Mouse (Mus musculus): ENCODE data around the gene Cdh1. TPM values are rescaled to one million over a fixed set of nuclear protein-coding genes. Genes with fewer than 3 reads are reported as not detected.

The Cdh1 gene
- polyA plus RNA-seq, 1 experiment from 2014 or later = 11.9 TPM

GRCm38 (mm10) chr8:106687479-106687878 is 84.3 kb downstream of the Cdh1 start:
- H3K4me2 ChIP-seq (ENCODE audit: low read depth, low read length) = no peak overlapping the region
- peaks cover 4% of the 10 kb centered on the region; the same call in 1 of the 2 replicates for H3K36me3 ChIP-seq (ENCODE audit: control insufficient read depth, insufficient read depth)
- WGBS = 6% methylated on average over 4 of the region's 4 CpGs
- H3K27me3 ChIP-seq (ENCODE audit: control insufficient read depth, insufficient read depth, low read length) = no peaks in the 10 kb centered on the region
- H3K4me3 ChIP-seq (ENCODE audit: low read length) = no peak overlapping the region
- no peaks in the 10 kb centered on the region for H3K9me3 ChIP-seq (replicated peaks; ENCODE audit: control insufficient read depth, low read length)
- ATAC-seq (replicated peaks; ENCODE audit: extremely low read depth, insufficient read depth, low FRiP score) = no peak
- no peak overlapping the region for H3K27ac ChIP-seq (ENCODE audit: low read length)
- no peak overlapping the region for H3K9ac ChIP-seq (ENCODE audit: low read length)
- H3K4me1 ChIP-seq (ENCODE audit: control insufficient read depth, insufficient read depth, low read length) = no peaks in the 10 kb centered on the region

GRCm38 (mm10) chr8:106697748-106698248 is 94.6 kb downstream of the Cdh1 start:
- no peak for ATAC-seq (replicated peaks; ENCODE audit: extremely low read depth, insufficient read depth, low FRiP score)
- H3K4me2 ChIP-seq (ENCODE audit: low read depth, low read length) = no peak overlapping the region
- H3K9me3 ChIP-seq (replicated peaks; ENCODE audit: control insufficient read depth, low read length) = no peaks in the 10 kb centered on the region
- no peaks in the 10 kb centered on the region for H3K27me3 ChIP-seq (ENCODE audit: control insufficient read depth, insufficient read depth, low read length)
- peaks cover 25% of the 10 kb centered on the region for H3K36me3 ChIP-seq (ENCODE audit: control insufficient read depth, insufficient read depth)
- no peak overlapping the region for H3K27ac ChIP-seq (ENCODE audit: low read length)
- WGBS = 57% methylated on average over 3 of the region's 3 CpGs
- no peaks in the 10 kb centered on the region for H3K4me1 ChIP-seq (ENCODE audit: control insufficient read depth, insufficient read depth, low read length)
- H3K9ac ChIP-seq (ENCODE audit: low read length) = no peak overlapping the region
- no peak overlapping the region for H3K4me3 ChIP-seq (ENCODE audit: low read length)

GRCm38 (mm10) chr8:106699588-106699987 is 96.4 kb downstream of the Cdh1 start:
- no peak overlapping the region for H3K27ac ChIP-seq (ENCODE audit: low read length)
- WGBS = 69% methylated on average over 5 of the region's 5 CpGs
- no peak overlapping the region for H3K9ac ChIP-seq (ENCODE audit: low read length)
- H3K27me3 ChIP-seq (ENCODE audit: control insufficient read depth, insufficient read depth, low read length) = no peaks in the 10 kb centered on the region
- no peak overlapping the region for H3K4me3 ChIP-seq (ENCODE audit: low read length)
- H3K9me3 ChIP-seq (replicated peaks; ENCODE audit: control insufficient read depth, low read length) = no peaks in the 10 kb centered on the region
- no peak for ATAC-seq (replicated peaks; ENCODE audit: extremely low read depth, insufficient read depth, low FRiP score)
- H3K4me1 ChIP-seq (ENCODE audit: control insufficient read depth, insufficient read depth, low read length) = peaks cover 3% of the 10 kb centered on the region; the same call in 1 of the 2 replicates
- H3K4me2 ChIP-seq (ENCODE audit: low read depth, low read length) = no peak overlapping the region
- peaks cover 24% of the 10 kb centered on the region for H3K36me3 ChIP-seq (ENCODE audit: control insufficient read depth, insufficient read depth)

GRCm38 (mm10) chr8:106700131-106700530 is 97.0 kb downstream of the Cdh1 start:
- Histone ChIP-seq H3K36me3 (ENCODE audit: control insufficient read depth, insufficient read depth) (peaks cover 24% of the 10 kb centered on the region), H3K9ac (ENCODE audit: low read length) (no peak overlapping the region), H3K27ac (ENCODE audit: low read length) (no peak overlapping the region), H3K4me2 (ENCODE audit: low read depth, low read length) (no peak overlapping the region), H3K9me3 (replicated peaks; ENCODE audit: control insufficient read depth, low read length) (no peaks in the 10 kb centered on the region), H3K4me3 (ENCODE audit: low read length) (no peak overlapping the region), H3K4me1 (ENCODE audit: control insufficient read depth, insufficient read depth, low read length) (peaks cover 5% of the 10 kb centered on the region), H3K27me3 (ENCODE audit: control insufficient read depth, insufficient read depth, low read length) (no peaks in the 10 kb centered on the region)
- WGBS = 86% methylated on average over 6 of the region's 6 CpGs
- ATAC-seq (replicated peaks; ENCODE audit: extremely low read depth, insufficient read depth, low FRiP score) = no peak

GRCm38 (mm10) chr8:106701360-106701759 is 98.2 kb downstream of the Cdh1 start:
- Histone ChIP-seq H3K9me3 (replicated peaks; ENCODE audit: control insufficient read depth, low read length) (no peaks in the 10 kb centered on the region), H3K27ac (ENCODE audit: low read length) (no peak overlapping the region), H3K27me3 (ENCODE audit: control insufficient read depth, insufficient read depth, low read length) (no peaks in the 10 kb centered on the region), H3K4me1 (ENCODE audit: control insufficient read depth, insufficient read depth, low read length) (peaks cover 8% of the 10 kb centered on the region), H3K9ac (ENCODE audit: low read length) (no peak overlapping the region), H3K36me3 (ENCODE audit: control insufficient read depth, insufficient read depth) (peaks cover 24% of the 10 kb centered on the region), H3K4me2 (ENCODE audit: low read depth, low read length) (no peak overlapping the region), H3K4me3 (ENCODE audit: low read length) (no peak overlapping the region)
- ATAC-seq (replicated peaks; ENCODE audit: extremely low read depth, insufficient read depth, low FRiP score) = no peak
- 75% methylated on average over 3 of the region's 3 CpGs for whole genome bisulfite sequencing

GRCm38 (mm10) chr8:106704199-106704900 is 101.2 kb downstream of the Cdh1 start:
- H3K27ac ChIP-seq (ENCODE audit: low read length) = peak overlapping the region; percentile 90
- peaks cover 11% of the 10 kb centered on the region for H3K36me3 ChIP-seq (ENCODE audit: control insufficient read depth, insufficient read depth)
- peaks cover 8% of the 10 kb centered on the region for H3K4me1 ChIP-seq (ENCODE audit: control insufficient read depth, insufficient read depth, low read length)
- no peak overlapping the region for H3K4me3 ChIP-seq (ENCODE audit: low read length)
- peak; percentile 38 for ATAC-seq (replicated peaks; ENCODE audit: extremely low read depth, insufficient read depth, low FRiP score)
- no peaks in the 10 kb centered on the region for H3K9me3 ChIP-seq (replicated peaks; ENCODE audit: control insufficient read depth, low read length)
- H3K4me2 ChIP-seq (ENCODE audit: low read depth, low read length) = no peak overlapping the region
- H3K9ac ChIP-seq (ENCODE audit: low read length) = no peak overlapping the region
- 67% methylated on average over 9 of the region's 9 CpGs for WGBS
- H3K27me3 ChIP-seq (ENCODE audit: control insufficient read depth, insufficient read depth, low read length) = no peaks in the 10 kb centered on the region

GRCm38 (mm10) chr8:106704901-106705321 is 101.8 kb downstream of the Cdh1 start:
- no peak overlapping the region for H3K9ac ChIP-seq (ENCODE audit: low read length)
- H3K27ac ChIP-seq (ENCODE audit: low read length) = peak overlapping the region; percentile 90
- H3K9me3 ChIP-seq (replicated peaks; ENCODE audit: control insufficient read depth, low read length) = no peaks in the 10 kb centered on the region
- 0 out of 2 replicates have a peak overlapping the region, but pooled peaks have one; percentile 4 for H3K4me2 ChIP-seq (ENCODE audit: low read depth, low read length)
- no peak overlapping the region for H3K4me3 ChIP-seq (ENCODE audit: low read length)
- no peaks in the 10 kb centered on the region for H3K27me3 ChIP-seq (ENCODE audit: control insufficient read depth, insufficient read depth, low read length)
- 22% methylated on average over 9 of the region's 9 CpGs for WGBS
- H3K4me1 ChIP-seq (ENCODE audit: control insufficient read depth, insufficient read depth, low read length) = peaks cover 8% of the 10 kb centered on the region
- peaks cover 5% of the 10 kb centered on the region; the same call in 1 of the 2 replicates for H3K36me3 ChIP-seq (ENCODE audit: control insufficient read depth, insufficient read depth)
- peak; percentile 92 for ATAC-seq (replicated peaks; ENCODE audit: extremely low read depth, insufficient read depth, low FRiP score)

- Histone ChIP-seq H3K4me2 (ENCODE audit: low read depth, low read length) (no peak overlapping the region), H3K9me3 (replicated peaks; ENCODE audit: control insufficient read depth, low read length) (no peaks in the 10 kb centered on the region), H3K4me3 (ENCODE audit: low read length) (no peak overlapping the region), H3K4me1 (ENCODE audit: control insufficient read depth, insufficient read depth, low read length) (peaks cover 8% of the 10 kb centered on the region), H3K36me3 (ENCODE audit: control insufficient read depth, insufficient read depth) (no peaks in the 10 kb centered on the region), H3K27ac (ENCODE audit: low read length) (peak overlapping the region; percentile 26), H3K9ac (ENCODE audit: low read length) (no peak overlapping the region), H3K27me3 (ENCODE audit: control insufficient read depth, insufficient read depth, low read length) (no peaks in the 10 kb centered on the region)
- no peak for ATAC-seq (replicated peaks; ENCODE audit: extremely low read depth, insufficient read depth, low FRiP score)
- WGBS = 78% methylated on average over 6 of the region's 6 CpGs
Measured at GRCm38 (mm10) chr8:106706194-106706593, 103.0 kb downstream of the Cdh1 start.

- ATAC-seq (replicated peaks; ENCODE audit: extremely low read depth, insufficient read depth, low FRiP score) = no peak
- no peak overlapping the region for H3K27ac ChIP-seq (ENCODE audit: low read length)
- H3K27me3 ChIP-seq (ENCODE audit: control insufficient read depth, insufficient read depth, low read length) = no peaks in the 10 kb centered on the region
- no peaks in the 10 kb centered on the region for H3K9me3 ChIP-seq (replicated peaks; ENCODE audit: control insufficient read depth, low read length)
- 93% methylated on average over 2 of the region's 2 CpGs for WGBS
- H3K9ac ChIP-seq (ENCODE audit: low read length) = no peak overlapping the region
- H3K4me1 ChIP-seq (ENCODE audit: control insufficient read depth, insufficient read depth, low read length) = peaks cover 16% of the 10 kb centered on the region
- H3K4me3 ChIP-seq (ENCODE audit: low read length) = no peak overlapping the region
- no peak overlapping the region for H3K4me2 ChIP-seq (ENCODE audit: low read depth, low read length)
- H3K36me3 ChIP-seq (ENCODE audit: control insufficient read depth, insufficient read depth) = no peaks in the 10 kb centered on the region
Measured at GRCm38 (mm10) chr8:106710002-106710401, 106.9 kb downstream of the Cdh1 start.
